Mouse (Mus musculus) ovary, adult 18-20 months (tissue): ENCODE measurements around the gene Pon1.

ENCODE experiments used
- DNase-seq: peaks from one replicate; pipeline ENCODE4 v3.0.0; 2022; ENCODE audit warnings: low spot score, mixed read lengths

Gene Pon1

DNA sequence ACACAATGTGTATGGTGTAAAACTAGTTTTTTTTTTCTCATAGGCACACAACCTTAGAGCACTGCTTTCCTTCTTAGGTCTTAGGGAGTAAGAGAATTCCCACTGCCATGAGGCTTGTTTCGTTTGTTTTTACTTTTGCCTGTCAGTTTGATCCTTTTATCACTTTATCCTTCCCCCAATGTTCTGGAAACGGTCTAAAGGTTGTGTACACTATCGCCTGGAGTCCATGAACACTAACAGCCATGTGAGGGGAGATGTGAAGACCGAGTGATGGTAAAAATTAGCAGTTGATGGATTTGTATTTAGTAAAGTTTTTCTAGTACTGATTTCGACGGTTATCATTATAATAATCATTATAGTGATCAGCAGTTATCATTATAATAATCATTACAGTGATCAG is 58.8 kb downstream of the Pon1 start:
- no peak for DNase-seq

DNA sequence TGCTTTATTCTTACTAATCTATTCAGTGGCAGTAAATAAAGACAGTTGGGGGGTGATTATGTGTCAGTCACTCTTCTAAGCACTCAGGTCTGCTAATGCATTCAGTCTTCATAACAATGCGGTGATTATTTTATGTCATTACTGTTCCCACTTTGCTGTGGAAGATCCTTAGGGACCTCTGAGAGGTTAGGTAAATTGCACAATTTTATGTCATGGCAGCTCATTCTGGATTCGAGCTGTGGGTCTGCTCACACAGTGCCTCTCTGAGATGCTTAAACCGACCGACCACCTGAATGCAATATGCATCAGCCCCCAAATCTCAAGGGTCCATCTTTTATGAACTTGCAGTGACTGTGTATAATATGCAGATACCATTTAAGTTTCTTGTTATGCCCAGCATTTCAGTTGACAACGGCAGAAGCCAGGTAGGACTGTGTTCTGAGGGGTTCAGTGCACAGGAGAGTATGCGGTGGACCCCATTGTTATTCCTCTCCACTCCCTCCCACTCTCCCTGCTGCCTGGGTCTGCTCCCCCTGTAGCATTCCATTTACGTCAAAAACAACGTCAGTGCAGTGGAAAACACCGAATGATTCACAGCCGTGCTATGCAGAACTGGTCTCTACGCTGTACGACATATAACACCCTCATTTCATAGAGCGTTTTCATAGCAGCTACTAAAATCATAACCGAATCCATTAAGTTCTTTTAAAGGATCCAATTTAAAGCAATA is 64.2 kb downstream of the Pon1 start:
- no peak for DNase-seq

DNA sequence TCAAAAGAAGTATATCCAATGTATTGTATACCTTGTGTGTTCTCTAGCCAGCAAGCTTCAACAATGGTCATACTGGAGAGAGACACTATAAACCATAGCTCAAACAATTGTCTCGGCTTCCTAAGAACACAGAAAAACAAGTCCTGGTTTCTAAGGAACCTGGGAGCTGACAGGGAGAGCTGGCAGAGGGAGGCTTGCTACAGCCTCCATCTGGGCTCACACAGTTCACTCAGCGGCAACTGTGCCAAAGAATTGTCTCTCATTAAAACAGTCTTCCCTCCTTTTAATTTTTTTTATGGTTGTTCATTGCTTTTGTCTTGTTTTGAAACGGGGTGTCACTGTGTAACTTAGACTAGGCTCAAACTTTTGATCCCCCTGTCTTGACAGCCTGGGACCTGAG is 73.5 kb downstream of the Pon1 start:
- no peak for DNase-seq

GRCm38 (mm10) chr6:5119181-5119910 is 74.4 kb downstream of the Pon1 start:
- DNase-seq: no peak
